Mouse (Mus musculus) gastrocnemius, adult 8-10 months (tissue): Measurements from ENCODE around the gene Mthfr. TPM values are rescaled to one million over a fixed set of nuclear protein-coding genes. Genes with fewer than 3 reads are reported as not detected.
"Not testable (repeated sequence)": the region's sequence is repeated elsewhere in the genome, so short reads cannot be mapped to it uniquely, and the experiment has no call there.

Experiments used
- DNase-seq, 2 experiments: peaks; one replicate each; pipeline ENCODE4 v3.0.0; 2022; ENCODE audit warnings: low spot score in 2 of 2
- total RNA-seq, 4 experiments: library from RNA; stranded (reverse); gene quantifications; 2 replicates each; pipeline ENCODE4 v1.2.4; 2022

The Mthfr gene
- total RNA-seq, 4 experiments from 2014 or later = 4.8 to 7.0 (median 6.3) TPM

GRCm38 (mm10) chr4:148040029-148040830 lies 1.4 kb downstream of the Mthfr start:
- DNase-seq = no peak

GRCm38 (mm10) chr4:148040933-148041610 lies 2.2 kb downstream of the Mthfr start:
- peak; percentile 47 to 59 for DNase-seq

GRCm38 (mm10) chr4:148041611-148042191 lies 2.8 kb downstream of the Mthfr start:
- DNase-seq = no peak

- not testable (repeated sequence) for DNase-seq
These were observed 4.5 kb downstream of the Mthfr start for GRCm38 (mm10) chr4:148043327-148043726.

GRCm38 (mm10) chr4:148044113-148044512 lies 5.2 kb downstream of the Mthfr start:
- no peak for DNase-seq

- no peak for DNase-seq
These were observed 7.7 kb downstream of the Mthfr start for GRCm38 (mm10) chr4:148046450-148047031.

- DNase-seq = not testable (repeated sequence)
These were observed 11.6 kb downstream of the Mthfr start for GRCm38 (mm10) chr4:148050396-148050914.

- no peak for DNase-seq
These were observed 12.3 kb downstream of the Mthfr start for GRCm38 (mm10) chr4:148051046-148051776.

GRCm38 (mm10) chr4:148051886-148052285 lies 13.0 kb downstream of the Mthfr start:
- no peak for DNase-seq

- no peak for DNase-seq
These were observed 14.1 kb downstream of the Mthfr start for GRCm38 (mm10) chr4:148052976-148053375.

- DNase-seq = no peak
These were observed 14.6 kb downstream of the Mthfr start for GRCm38 (mm10) chr4:148053417-148053920.

- DNase-seq = no peak
These were observed 16.3 kb downstream of the Mthfr start for GRCm38 (mm10) chr4:148054961-148055695.

- DNase-seq = peak; percentile 30 to 68
These were observed 17.4 kb downstream of the Mthfr start for GRCm38 (mm10) chr4:148056246-148056645.

GRCm38 (mm10) chr4:148056801-148057200 lies 17.9 kb downstream of the Mthfr start:
- peak; percentile 89 to 95 for DNase-seq

- no peak for DNase-seq
These were observed 18.9 kb downstream of the Mthfr start for GRCm38 (mm10) chr4:148057661-148058209.

GRCm38 (mm10) chr4:148058218-148058819 lies 19.4 kb downstream of the Mthfr start:
- DNase-seq = no peak

GRCm38 (mm10) chr4:148058993-148059392 lies 20.1 kb downstream of the Mthfr start:
- no peak for DNase-seq

- no peak for DNase-seq
These were observed 21.5 kb downstream of the Mthfr start for GRCm38 (mm10) chr4:148060120-148061085.
